Mouse (Mus musculus): ENCODE results near the gene Slit2.

Gene Slit2

GRCm38 (mm10) chr5:48050637-48051314, 67.8 kb downstream of the Slit2 start:
- DNase-seq (ENCODE audit: low spot score in 2 of 2) = no peak

- DNase-seq (ENCODE audit: low spot score in 2 of 2) = no peak
These were observed 75.7 kb downstream of the Slit2 start for GRCm38 (mm10) chr5:48058612-48059011.

DNA sequence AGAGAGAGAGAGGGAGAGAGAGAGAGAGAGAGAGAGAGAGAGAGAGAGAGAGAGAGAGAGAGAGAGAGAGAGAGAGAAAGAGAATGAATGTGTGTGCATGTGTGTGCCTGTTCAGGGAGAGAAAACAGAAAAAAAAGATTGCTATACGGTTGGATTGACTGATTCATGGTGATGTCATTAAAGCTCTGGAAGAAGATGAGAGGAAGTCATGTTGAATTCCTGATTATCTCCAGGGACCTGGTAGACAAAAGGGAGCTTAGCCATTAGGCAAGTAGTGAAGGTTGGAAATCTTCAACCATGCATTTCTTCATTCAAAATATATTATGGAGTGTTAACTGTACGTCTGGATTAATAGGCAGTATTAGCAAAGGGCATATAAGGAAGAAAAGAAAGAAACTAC, 77.8 kb downstream of the Slit2 start:
- no peak for DNase-seq (ENCODE audit: low spot score in 2 of 2)

GRCm38 (mm10) chr5:48078730-48079129, 95.8 kb downstream of the Slit2 start:
- DNase-seq (ENCODE audit: low spot score in 2 of 2) = no peak

GRCm38 (mm10) chr5:48081223-48081881, 98.4 kb downstream of the Slit2 start:
- DNase-seq (ENCODE audit: low spot score in 2 of 2) = no peak

DNA sequence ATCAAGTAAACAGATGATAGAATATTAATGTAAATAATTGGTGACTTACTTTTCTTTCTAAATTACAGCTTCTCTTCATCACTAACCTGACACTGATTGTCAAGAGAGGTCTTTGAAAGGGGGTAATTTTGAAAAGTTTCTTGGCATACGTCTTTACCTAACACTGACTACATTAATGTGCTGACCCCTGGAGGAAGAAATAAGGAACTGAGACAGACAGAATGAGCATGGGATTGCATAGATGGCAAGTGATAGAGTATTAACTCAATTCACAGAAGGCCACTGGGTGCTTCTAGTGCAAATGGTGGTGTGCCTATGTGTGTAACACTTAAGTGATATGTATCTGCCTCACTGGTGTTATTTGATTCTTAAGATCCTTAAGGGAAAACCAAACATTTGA, 130.5 kb downstream of the Slit2 start:
- no peak for DNase-seq (ENCODE audit: low spot score in 2 of 2)

- DNase-seq (ENCODE audit: low spot score in 2 of 2) = no peak
These were observed 132.1 kb downstream of the Slit2 start for GRCm38 (mm10) chr5:48114969-48115537.

GRCm38 (mm10) chr5:48122651-48123050, 139.7 kb downstream of the Slit2 start:
- DNase-seq (ENCODE audit: low spot score in 2 of 2) = no peak

DNA sequence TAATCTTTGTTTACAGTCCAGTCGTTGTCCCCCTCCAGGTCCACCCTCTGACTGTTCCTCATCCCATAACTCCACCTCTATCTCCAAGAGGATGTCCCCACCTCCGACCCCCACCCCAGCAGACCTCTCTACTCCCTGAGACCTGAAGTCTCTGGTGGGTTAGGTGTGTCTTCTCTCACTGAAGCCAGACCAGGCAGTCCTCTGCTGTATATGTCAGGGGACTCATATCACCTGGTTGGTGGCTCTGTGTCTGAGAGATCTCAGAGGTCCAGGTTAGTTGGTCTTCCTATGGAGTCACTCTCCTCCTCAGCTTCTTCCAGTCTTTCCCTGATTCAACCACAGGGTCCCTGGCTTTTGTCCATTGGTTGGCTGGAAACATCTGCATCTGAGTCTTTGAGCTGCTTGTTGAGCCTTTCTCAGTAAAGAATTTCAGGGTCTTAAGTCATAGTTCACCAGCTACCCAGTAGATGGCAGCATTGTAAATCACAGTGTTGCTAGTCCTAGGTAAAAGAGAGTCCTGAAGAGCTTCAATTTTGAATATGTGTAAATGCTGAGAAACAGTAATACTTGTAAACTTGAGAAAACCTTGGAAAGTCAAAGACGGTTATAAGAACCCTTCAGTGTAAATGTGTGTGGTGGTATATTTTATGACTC, 143.0 kb downstream of the Slit2 start:
- DNase-seq (ENCODE audit: low spot score in 2 of 2) = no peak

DNA sequence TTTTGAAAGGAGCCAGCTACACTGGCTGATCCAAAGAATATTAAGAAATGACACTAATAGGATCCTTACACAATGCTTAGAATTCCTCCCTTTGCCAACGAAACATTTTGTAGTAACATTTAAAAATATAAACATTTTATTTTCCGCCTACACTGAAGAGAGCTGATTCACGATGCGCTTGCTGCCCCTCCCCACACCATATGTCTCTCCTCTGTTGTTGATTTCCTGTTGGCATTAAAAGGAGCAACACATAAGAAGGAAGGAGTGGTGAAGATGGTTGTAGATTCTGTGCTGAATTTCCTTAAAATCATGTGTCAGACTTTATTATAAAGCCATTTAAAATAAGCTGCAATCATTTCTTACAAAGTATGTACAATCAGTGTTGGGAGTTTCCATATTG, 147.0 kb downstream of the Slit2 start:
- DNase-seq (ENCODE audit: low spot score in 2 of 2) = no peak

DNA sequence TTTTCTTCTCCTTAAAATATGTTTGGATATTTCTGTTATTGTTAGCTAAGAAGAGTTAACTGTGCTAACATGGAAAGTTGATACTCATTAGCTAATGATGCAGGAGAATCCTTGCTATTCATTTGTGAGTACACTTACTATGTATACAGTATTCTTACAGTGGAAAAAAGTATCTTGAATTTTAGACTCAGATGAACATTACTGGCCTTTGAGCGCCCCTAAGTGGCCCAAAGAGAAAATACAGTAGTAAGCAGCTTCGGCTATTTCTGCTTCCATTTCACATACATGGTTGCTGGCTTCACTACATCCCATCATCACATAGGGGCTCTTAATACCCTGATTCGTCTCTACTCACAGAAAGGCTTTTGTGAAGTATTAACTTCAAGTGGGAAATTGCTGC, 153.6 kb downstream of the Slit2 start:
- no peak for DNase-seq (ENCODE audit: low spot score in 2 of 2)

GRCm38 (mm10) chr5:48138849-48139487, 156.0 kb downstream of the Slit2 start:
- no peak for DNase-seq (ENCODE audit: low spot score in 2 of 2)

- DNase-seq (ENCODE audit: low spot score in 2 of 2) = no peak
These were observed 156.5 kb downstream of the Slit2 start for GRCm38 (mm10) chr5:48139488-48139862.

GRCm38 (mm10) chr5:48146082-48146481, 163.1 kb downstream of the Slit2 start:
- DNase-seq (ENCODE audit: low spot score in 2 of 2) = no peak

- no peak for DNase-seq (ENCODE audit: low spot score in 2 of 2)
These were observed 177.9 kb downstream of the Slit2 start for GRCm38 (mm10) chr5:48160829-48161228.

- DNase-seq (ENCODE audit: low spot score in 2 of 2) = no peak
These were observed 198.8 kb downstream of the Slit2 start for GRCm38 (mm10) chr5:48181646-48182302.

GRCm38 (mm10) chr5:48184358-48184757, 201.4 kb downstream of the Slit2 start:
- no peak for DNase-seq (ENCODE audit: low spot score in 2 of 2)

GRCm38 (mm10) chr5:48187819-48188218, 204.9 kb downstream of the Slit2 start:
- DNase-seq (ENCODE audit: low spot score in 2 of 2) = no peak

DNA sequence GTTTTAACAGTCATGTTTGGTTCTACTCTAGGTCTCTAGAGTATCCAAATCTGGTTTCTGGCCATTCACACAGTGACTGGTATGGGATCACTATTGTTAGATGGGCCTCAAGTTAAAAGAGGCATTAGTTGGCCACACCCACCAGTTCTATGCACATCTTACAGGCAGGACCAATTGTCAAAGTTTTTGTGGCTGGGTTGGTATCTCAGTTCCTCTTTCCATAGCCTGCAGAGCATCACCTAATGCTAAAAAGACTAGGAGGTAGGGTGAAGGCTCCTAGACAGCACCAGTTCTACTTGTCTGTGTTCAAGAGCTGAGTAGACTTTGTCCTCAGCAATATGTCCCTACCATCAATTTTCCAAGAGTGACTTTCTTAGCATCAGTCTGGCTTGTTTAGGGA, 216.4 kb downstream of the Slit2 start:
- no peak for DNase-seq (ENCODE audit: low spot score in 2 of 2)

DNA sequence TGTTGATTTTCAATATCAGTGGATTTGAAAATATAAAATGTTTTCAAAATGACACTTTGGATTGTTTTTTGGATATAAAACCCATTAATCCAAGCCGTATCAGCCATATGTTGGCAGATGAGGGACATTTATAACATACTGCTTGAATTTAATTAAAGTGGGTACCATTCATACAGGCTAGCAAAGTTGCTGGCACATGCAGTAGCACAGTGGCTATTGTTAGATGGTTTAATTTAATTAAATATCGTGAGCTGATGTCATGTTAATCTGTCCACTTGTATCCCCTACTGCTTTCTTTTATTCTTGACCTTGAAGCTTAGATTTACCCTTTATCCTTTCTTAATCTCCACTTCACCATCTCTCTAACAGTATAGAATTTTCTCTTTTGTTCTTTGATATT, 232.3 kb downstream of the Slit2 start:
- DNase-seq (ENCODE audit: low spot score in 2 of 2) = no peak

DNA sequence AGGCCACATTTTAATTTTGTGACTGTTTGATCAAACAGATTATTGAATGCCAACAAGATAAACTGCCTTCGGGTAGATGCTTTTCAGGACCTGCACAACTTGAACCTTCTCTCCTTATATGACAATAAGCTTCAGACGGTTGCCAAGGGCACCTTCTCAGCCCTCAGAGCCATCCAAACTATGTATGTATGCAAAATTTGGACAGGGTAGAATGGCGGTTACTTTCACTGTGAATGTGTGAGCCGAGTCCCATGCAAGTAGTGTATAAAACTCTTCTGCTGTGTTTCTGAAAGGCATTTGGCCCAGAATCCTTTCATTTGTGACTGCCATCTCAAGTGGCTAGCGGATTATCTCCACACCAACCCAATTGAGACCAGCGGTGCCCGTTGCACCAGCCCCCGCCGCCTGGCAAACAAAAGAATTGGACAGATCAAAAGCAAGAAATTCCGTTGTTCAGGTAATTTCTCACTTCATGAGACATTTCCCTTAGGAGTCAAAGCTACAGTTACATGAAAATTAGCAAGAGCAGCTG, 236.8 kb downstream of the Slit2 start:
- DNase-seq (ENCODE audit: low spot score in 2 of 2) = no peak

DNA sequence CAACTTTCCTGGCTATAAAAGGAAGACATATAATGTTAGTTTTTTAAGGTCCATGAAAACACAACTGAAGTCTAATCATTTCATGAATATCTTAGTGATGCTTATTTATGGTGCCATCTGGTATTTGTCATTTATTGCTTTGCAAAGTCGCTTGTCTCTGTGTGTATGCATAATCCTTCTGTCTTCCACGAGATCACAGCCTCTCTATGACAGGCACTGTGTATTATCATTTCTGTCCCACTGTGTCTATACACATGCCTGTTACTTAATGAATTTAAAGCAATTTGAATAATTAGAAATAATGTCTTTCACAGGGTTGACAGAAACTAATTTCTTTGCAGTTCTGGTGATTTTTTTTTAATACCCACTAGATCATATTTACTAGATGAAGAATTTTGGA, 242.6 kb downstream of the Slit2 start:
- no peak for DNase-seq (ENCODE audit: low spot score in 2 of 2)

Data from urinary bladder, adult 18-20 months (tissue).